Mouse (Mus musculus) stomach, embryonic 14.5 days (tissue): ENCODE data around the gene Nat10. TPM values are rescaled to one million over a fixed set of nuclear protein-coding genes. Genes with fewer than 3 reads are reported as not detected.

Experiments
- ATAC-seq: fragments of 200-750 bp; cut with Nextera tagmentation; 2 replicates; pipeline ENCODE4 v1.8.0; 2017; ENCODE audit warnings: low read depth, moderate TSS enrichment; ENCODE audit not compliant: insufficient number of reproducible peaks, insufficient read depth, low FRiP score
- H3K27ac ChIP-seq: fragments of 300-500 bp; sonication (generic); 2 replicates; pipeline ENCODE4 v1.5.1; 2014; ENCODE audit warnings: mild to moderate bottlenecking, low read length, moderate library complexity, mixed read lengths
- H3K27me3 ChIP-seq: fragments of 300-500 bp; sonication (generic); 2 replicates; pipeline ENCODE4 v1.6.1; 2014; ENCODE audit warnings: low read length, control low read depth, mixed read lengths; ENCODE audit not compliant: control insufficient read depth, insufficient read depth
- H3K36me3 ChIP-seq: fragments of 300-500 bp; sonication (generic); 2 replicates; pipeline ENCODE4 v1.6.1; 2014; ENCODE audit warnings: mild to moderate bottlenecking, control low read depth, low read length, moderate library complexity, mixed read lengths; ENCODE audit not compliant: control insufficient read depth, insufficient read depth
- H3K4me1 ChIP-seq: fragments of 300-500 bp; sonication (generic); 2 replicates; pipeline ENCODE4 v1.6.1; 2014; ENCODE audit warnings: low read length, control low read depth, mixed read lengths; ENCODE audit not compliant: control insufficient read depth, insufficient read depth
- H3K4me2 ChIP-seq: fragments of 300-500 bp; sonication (generic); replicated peaks from 2 replicates; pipeline ENCODE4 v1.6.1; 2014; ENCODE audit warnings: low read depth, low read length, control low read depth
- H3K4me3 ChIP-seq: fragments of 300-500 bp; sonication (generic); 2 replicates; pipeline ENCODE4 v1.5.1; 2014; ENCODE audit warnings: low read depth, low read length, control low read depth
- H3K9ac ChIP-seq: fragments of 300-500 bp; sonication (generic); replicated peaks from 2 replicates; pipeline ENCODE4 v1.6.1; 2014; ENCODE audit warnings: low read depth, mild to moderate bottlenecking, control low read depth, low read length, moderate library complexity, mixed read lengths
- H3K9me3 ChIP-seq: fragments of 300-500 bp; sonication (generic); 2 replicates; pipeline ENCODE4 v1.6.1; 2016; ENCODE audit warnings: low read depth, low read length, control low read depth; ENCODE audit not compliant: control insufficient read depth
- WGBS: fragments of 180-500 bp; shearing (Covaris S2); extraction: QIAGEN DNeasy Blood & Tissue Kit; methylation state at CpG from one replicate; pipeline ENCODE4 v1.1.7; 2014; 5-methylcytosine and 5-hydroxymethylcytosine counted together
- polyA plus RNA-seq: library from polyadenylated mRNA; unstranded; fragments of >200 nt; fragmentation: Nextera tagmentation; extraction: Ambion mirVana; gene quantifications from 2 replicates; pipeline ENCODE4 v1.2.1, GENCODE M21; 2014

Gene Nat10
- polyA plus RNA-seq, 1 experiment from 2014 or later: 27.4 TPM

DNA sequence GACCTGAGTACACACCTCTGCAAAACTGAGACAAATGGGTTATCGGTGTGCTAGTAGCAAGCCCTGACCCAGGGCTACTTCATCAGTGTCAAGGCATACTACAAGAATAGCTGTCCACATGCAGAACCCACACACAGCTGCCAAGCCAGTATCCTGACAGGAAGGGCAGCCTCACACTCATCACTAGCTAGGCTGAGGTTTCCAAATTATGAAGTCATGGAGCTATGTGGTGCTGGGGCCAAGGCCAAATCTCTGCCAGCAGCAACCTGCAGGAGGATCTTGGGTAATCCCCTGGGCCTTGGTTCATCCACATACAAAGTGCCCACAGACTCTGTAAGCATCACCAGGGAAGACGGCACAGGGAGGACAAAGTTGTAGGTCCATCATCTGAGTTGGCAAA lies 17.5 kb downstream of the Nat10 start:
- Histone ChIP-seq H3K36me3 (peaks cover 24% of the 10 kb centered on the region), H3K9me3 (no peaks in the 10 kb centered on the region), H3K4me1 (no peaks in the 10 kb centered on the region), H3K4me3 (no peak overlapping the region), H3K9ac (no peak overlapping the region), H3K27ac (no peak overlapping the region), H3K4me2 (no peak overlapping the region), H3K27me3 (no peaks in the 10 kb centered on the region)
- WGBS: 84% methylated on average over 2 of the region's 2 CpGs
- no peak for ATAC-seq

DNA sequence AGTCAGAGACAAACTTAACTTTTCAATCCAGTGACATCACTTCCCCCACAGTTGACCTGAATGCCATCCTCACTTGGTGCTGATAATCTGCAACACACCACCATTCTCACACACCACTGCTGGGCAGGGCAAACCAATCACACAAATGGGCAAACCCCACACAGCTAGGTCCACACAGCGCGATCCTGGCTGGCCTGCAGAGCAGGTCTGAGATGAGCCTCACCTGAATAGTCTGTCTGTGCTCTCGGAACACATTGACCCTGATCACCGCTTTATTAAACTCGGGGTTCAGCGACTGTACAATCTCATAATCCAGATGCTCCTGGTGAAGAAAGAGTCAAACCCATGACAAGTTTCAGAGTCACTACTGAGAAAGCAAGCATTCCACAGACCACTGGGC lies 18.2 kb downstream of the Nat10 start:
- H3K36me3 ChIP-seq: peaks cover 19% of the 10 kb centered on the region

DNA sequence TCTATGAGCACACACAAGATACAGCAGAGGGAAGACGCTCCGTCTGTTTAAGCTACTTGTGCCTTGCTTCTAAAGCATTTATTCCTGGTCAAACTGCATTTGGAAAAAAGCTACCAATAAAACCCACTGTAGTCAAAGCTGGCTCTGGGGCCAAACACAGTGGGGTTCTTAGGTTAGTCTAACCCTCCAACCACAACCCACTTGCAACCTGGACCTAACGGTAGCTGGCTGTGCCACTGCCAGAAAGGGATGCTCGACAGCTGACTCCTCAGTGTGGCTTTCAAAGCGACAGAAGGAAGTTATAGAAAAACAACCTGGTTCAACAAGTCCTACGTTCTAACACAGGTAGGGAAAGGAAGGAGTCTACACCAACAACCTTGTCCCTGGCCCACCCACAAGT lies 29.6 kb downstream of the Nat10 start:
- Histone ChIP-seq H3K9me3 (no peaks in the 10 kb centered on the region), H3K27ac (no peak overlapping the region), H3K36me3 (peaks cover 49% of the 10 kb centered on the region), H3K27me3 (no peaks in the 10 kb centered on the region), H3K4me3 (no peak overlapping the region), H3K4me2 (no peak overlapping the region), H3K9ac (no peak overlapping the region), H3K4me1 (no peaks in the 10 kb centered on the region)
- 94% methylated on average over 6 of the region's 6 CpGs for WGBS
- no peak for ATAC-seq

More for the DNA sequence above, 18.2 kb downstream of the Nat10 start:
- H3K4me1 ChIP-seq: no peaks in the 10 kb centered on the region
- no peak for ATAC-seq
- no peaks in the 10 kb centered on the region for H3K27me3 ChIP-seq
- no peak overlapping the region for H3K27ac ChIP-seq
- no peaks in the 10 kb centered on the region for H3K9me3 ChIP-seq
- no peak overlapping the region for H3K9ac ChIP-seq
- 97% methylated on average over 6 of the region's 6 CpGs for WGBS
- H3K4me2 ChIP-seq: no peak overlapping the region
- no peak overlapping the region for H3K4me3 ChIP-seq

DNA sequence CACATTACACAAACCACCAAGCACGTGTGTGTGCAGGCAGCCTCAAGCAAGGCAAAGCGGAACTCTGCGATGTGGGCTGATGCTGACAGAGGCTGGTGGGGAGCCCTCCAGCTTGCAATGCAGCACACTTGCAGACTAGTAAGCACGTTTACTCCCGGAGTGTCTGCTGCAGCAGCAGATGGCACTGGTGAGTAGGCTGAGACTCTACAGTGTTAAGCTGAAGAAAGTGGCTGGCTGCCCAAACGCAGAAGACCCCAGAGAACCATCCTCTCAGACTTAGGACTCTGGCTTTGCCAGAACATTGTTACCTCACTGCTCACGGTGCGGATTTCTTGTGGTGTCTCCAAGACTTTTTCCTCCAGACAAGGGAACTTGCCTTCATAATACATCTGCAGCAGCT lies 30.1 kb downstream of the Nat10 start:
- Histone ChIP-seq H3K36me3 (peaks cover 53% of the 10 kb centered on the region), H3K9me3 (no peaks in the 10 kb centered on the region), H3K4me1 (no peaks in the 10 kb centered on the region), H3K4me3 (no peak overlapping the region), H3K27me3 (no peaks in the 10 kb centered on the region), H3K4me2 (no peak overlapping the region), H3K9ac (no peak overlapping the region), H3K27ac (no peak overlapping the region)
- 84% methylated on average over 8 of the region's 8 CpGs for WGBS
- no peak for ATAC-seq

DNA sequence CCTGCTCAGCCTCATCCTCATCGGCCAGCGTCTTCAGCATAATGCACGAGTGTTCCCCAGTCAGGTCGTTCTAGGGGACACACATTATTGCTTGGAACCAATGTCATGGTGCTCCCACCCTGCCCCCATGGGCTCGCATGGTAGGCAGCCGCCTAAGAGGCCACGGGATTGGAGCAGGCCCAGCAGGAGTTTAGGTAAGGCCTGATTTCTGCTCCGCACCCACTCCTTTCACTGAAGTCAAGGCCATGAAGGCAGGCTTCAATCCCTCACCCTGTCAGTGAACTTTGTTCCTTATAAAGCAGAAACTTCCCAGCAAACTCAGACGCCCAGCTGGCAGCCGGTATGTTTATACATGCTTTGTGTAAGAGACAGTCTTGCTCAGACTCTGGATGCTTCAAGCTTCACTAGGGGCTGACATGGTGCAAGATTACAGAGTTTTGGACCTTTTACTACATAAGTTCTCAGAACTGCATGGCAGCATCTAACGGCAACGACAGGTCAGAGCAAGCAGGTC lies 33.0 kb downstream of the Nat10 start:
- ATAC-seq: 0 out of 2 replicates have a peak, but pooled peaks have one; percentile 18
- Histone ChIP-seq H3K27ac (no peak overlapping the region), H3K4me1 (no peaks in the 10 kb centered on the region), H3K36me3 (peaks cover 53% of the 10 kb centered on the region), H3K4me3 (no peak overlapping the region), H3K9ac (no peak overlapping the region), H3K4me2 (no peak overlapping the region), H3K27me3 (no peaks in the 10 kb centered on the region), H3K9me3 (no peaks in the 10 kb centered on the region)
- WGBS: 75% methylated on average over 12 of the region's 12 CpGs

DNA sequence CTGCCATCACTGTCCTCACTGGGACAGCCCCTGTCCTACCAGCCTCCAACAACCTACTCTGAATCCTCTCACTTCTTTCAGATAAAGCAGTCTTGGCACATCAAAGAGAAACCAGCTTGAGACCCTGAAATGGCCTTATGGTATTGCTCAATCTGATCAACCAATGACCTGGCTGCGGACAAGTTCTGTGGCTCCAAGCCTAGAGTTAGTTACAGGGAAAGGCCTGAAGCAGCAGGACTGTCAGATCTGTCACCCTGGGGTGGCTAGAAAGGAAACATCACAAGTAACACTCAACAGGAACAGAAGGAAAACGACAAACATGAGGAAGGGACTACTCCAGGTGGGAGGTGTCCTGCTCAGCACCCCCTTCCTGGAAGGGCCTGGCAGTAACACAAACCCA lies 36.5 kb downstream of the Nat10 start:
- 90% methylated on average over 2 of the region's 2 CpGs for WGBS
- H3K27ac ChIP-seq: no peak overlapping the region
- ATAC-seq: no peak
- H3K9me3 ChIP-seq: no peaks in the 10 kb centered on the region
- H3K36me3 ChIP-seq: peaks cover 46% of the 10 kb centered on the region
- no peak overlapping the region for H3K9ac ChIP-seq
- no peaks in the 10 kb centered on the region for H3K4me1 ChIP-seq
- no peak overlapping the region for H3K4me2 ChIP-seq
- no peak overlapping the region for H3K4me3 ChIP-seq
- no peaks in the 10 kb centered on the region for H3K27me3 ChIP-seq

DNA sequence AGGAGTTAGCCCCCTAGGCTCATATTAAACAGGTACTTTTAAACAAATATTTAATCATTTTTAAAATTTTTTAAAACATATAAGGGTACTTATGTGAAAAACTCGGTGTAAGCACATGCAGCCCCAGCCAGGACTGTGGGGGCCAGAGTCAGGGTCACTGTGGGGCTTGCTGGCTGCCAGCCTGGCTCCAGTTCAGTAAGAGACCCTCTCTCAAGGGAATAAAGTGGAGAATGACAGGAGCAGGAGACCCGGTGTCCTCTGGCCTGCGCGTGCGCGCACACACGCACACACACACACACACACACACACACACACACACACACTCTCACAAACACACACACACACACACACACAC lies 41.8 kb downstream of the Nat10 start:
- Histone ChIP-seq H3K4me2 (no peak overlapping the region), H3K9ac (no peak overlapping the region), H3K4me1 (no peaks in the 10 kb centered on the region), H3K27ac (no peak overlapping the region), H3K27me3 (no peaks in the 10 kb centered on the region), H3K4me3 (no peak overlapping the region), H3K9me3 (no peaks in the 10 kb centered on the region), H3K36me3 (peaks cover 28% of the 10 kb centered on the region)
- no peak; the same call in 1 of the 2 replicates for ATAC-seq
- WGBS: 87% methylated on average over 7 of the region's 7 CpGs

DNA sequence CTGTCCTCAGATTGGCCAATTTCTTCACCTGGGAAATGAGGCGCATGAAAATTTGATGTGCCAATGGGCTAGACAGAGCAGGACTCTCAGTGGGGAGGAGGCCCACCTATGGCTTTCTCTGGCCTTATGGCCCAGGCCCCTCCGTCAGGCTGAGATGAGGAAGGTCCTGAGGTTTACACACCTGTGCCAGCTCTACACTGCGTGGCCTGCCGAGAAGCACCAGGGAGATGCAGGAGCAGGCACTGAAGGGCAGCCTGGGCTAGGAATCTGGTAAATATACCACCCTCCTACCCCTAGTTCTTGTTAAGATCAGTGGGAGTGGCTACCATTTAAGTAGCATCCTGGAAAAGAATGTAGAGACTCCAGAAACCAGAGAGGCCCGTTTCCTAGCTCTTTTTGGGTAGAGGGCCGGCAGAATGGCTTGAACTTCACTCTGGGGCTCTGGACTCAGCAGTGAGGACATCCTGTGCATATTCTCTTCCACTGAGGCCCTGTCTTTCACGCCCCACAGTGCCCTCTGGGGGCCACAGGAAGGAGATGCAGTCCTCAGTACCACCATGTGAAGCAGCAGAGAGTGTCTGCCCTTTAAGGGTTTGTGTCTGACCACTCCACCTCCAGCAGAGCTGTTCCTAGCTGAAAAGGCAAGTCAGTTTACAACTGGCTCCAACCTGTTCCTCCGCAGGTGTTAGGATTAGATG lies 42.3 kb downstream of the Nat10 start:
- H3K9ac ChIP-seq: no peak overlapping the region
- H3K4me2 ChIP-seq: no peak overlapping the region
- H3K36me3 ChIP-seq: peaks cover 23% of the 10 kb centered on the region
- WGBS: 67% methylated on average over 8 of the region's 8 CpGs
- H3K4me3 ChIP-seq: no peak overlapping the region
- no peaks in the 10 kb centered on the region for H3K27me3 ChIP-seq
- ATAC-seq: peak; percentile 42; the same call in 1 of the 2 replicates
- H3K4me1 ChIP-seq: no peaks in the 10 kb centered on the region
- H3K9me3 ChIP-seq: no peaks in the 10 kb centered on the region
- no peak overlapping the region for H3K27ac ChIP-seq

DNA sequence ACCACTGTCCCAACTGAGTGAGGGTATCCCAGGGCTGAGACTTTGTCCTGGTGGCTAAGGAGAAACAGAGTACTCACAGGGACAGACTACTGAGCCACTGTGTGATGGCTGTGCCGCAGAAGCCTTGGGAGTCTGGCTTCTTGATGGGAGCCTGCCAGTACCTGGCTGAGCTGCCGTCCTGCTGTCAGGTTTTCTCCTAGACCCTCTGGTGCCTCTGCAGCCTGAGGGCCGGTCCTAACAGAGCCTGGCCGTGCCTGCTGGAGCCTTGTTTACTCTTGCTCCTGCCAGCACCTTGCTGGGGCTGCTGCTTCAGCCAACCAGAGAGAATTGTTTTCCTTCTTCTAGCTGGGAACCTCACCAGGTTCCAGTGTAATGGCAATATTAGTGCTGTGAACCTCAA lies 46.7 kb downstream of the Nat10 start:
- no peaks in the 10 kb centered on the region for H3K4me1 ChIP-seq
- H3K27me3 ChIP-seq: no peaks in the 10 kb centered on the region
- WGBS: 52% methylated on average over 4 of the region's 4 CpGs
- no peak overlapping the region for H3K4me2 ChIP-seq
- H3K27ac ChIP-seq: no peak overlapping the region
- no peak for ATAC-seq
- H3K4me3 ChIP-seq: no peak overlapping the region
- H3K9ac ChIP-seq: no peak overlapping the region
- peaks cover 7% of the 10 kb centered on the region for H3K36me3 ChIP-seq
- H3K9me3 ChIP-seq: no peaks in the 10 kb centered on the region
